Mouse (Mus musculus): ENCODE results near the gene Plxna4. TPM values are rescaled to one million over a fixed set of nuclear protein-coding genes. Genes with fewer than 3 reads are reported as not detected.

Gene Plxna4
- 0.21 to 1.9 TPM in 2 of 3 replicates, not detected in the other for total RNA-seq (2017)

- no peak; the same call in 1 of the 2 replicates for ATAC-seq (replicated peaks; ENCODE audit: insufficient number of reproducible peaks, low FRiP score, low TSS enrichment, poor library complexity, severe bottlenecking)
Observed at GRCm38 (mm10) chr6:32588056-32588671, at the start of gene Plxna4. Gene Plxna4 (minus strand): TSS chr6:32588192.

GRCm38 (mm10) chr6:32637568-32638183, 49.7 kb upstream of the Plxna4 start:
- ATAC-seq (replicated peaks; ENCODE audit: insufficient number of reproducible peaks, low FRiP score, low TSS enrichment, poor library complexity, severe bottlenecking), result no peak

- ATAC-seq (replicated peaks; ENCODE audit: insufficient number of reproducible peaks, low FRiP score, low TSS enrichment, poor library complexity, severe bottlenecking), result no peak
Observed at GRCm38 (mm10) chr6:32610712-32611111, 22.7 kb upstream of the Plxna4 start.

- ATAC-seq (replicated peaks; ENCODE audit: insufficient number of reproducible peaks, low FRiP score, low TSS enrichment, poor library complexity, severe bottlenecking), result no peak
Observed at GRCm38 (mm10) chr6:32606787-32607186, 18.8 kb upstream of the Plxna4 start.

- no peak for ATAC-seq (replicated peaks; ENCODE audit: insufficient number of reproducible peaks, low FRiP score, low TSS enrichment, poor library complexity, severe bottlenecking)
Observed at GRCm38 (mm10) chr6:32605581-32605980, 17.6 kb upstream of the Plxna4 start.

- ATAC-seq (replicated peaks; ENCODE audit: insufficient number of reproducible peaks, low FRiP score, low TSS enrichment, poor library complexity, severe bottlenecking), result no peak
Observed at GRCm38 (mm10) chr6:32604901-32605300, 16.9 kb upstream of the Plxna4 start.

- ATAC-seq (replicated peaks; ENCODE audit: insufficient number of reproducible peaks, low FRiP score, low TSS enrichment, poor library complexity, severe bottlenecking), result no peak
Observed at GRCm38 (mm10) chr6:32602130-32602529, 14.1 kb upstream of the Plxna4 start.

- ATAC-seq (replicated peaks; ENCODE audit: insufficient number of reproducible peaks, low FRiP score, low TSS enrichment, poor library complexity, severe bottlenecking), result no peak
Observed at GRCm38 (mm10) chr6:32601306-32601705, 13.3 kb upstream of the Plxna4 start.

- no peak for ATAC-seq (replicated peaks; ENCODE audit: insufficient number of reproducible peaks, low FRiP score, low TSS enrichment, poor library complexity, severe bottlenecking)
Observed at GRCm38 (mm10) chr6:32595591-32595990, 7.6 kb upstream of the Plxna4 start.

GRCm38 (mm10) chr6:32590979-32591758, 3.2 kb upstream of the Plxna4 start:
- ATAC-seq (replicated peaks; ENCODE audit: insufficient number of reproducible peaks, low FRiP score, low TSS enrichment, poor library complexity, severe bottlenecking), result no peak

- no peak for ATAC-seq (replicated peaks; ENCODE audit: insufficient number of reproducible peaks, low FRiP score, low TSS enrichment, poor library complexity, severe bottlenecking)
Observed at GRCm38 (mm10) chr6:32589632-32590031, 1.6 kb upstream of the Plxna4 start.

GRCm38 (mm10) chr6:32587136-32588009, 619 bp downstream of the Plxna4 start:
- ATAC-seq (replicated peaks; ENCODE audit: insufficient number of reproducible peaks, low FRiP score, low TSS enrichment, poor library complexity, severe bottlenecking), result no peak

GRCm38 (mm10) chr6:32586821-32587135, 1.2 kb downstream of the Plxna4 start:
- ATAC-seq (replicated peaks; ENCODE audit: insufficient number of reproducible peaks, low FRiP score, low TSS enrichment, poor library complexity, severe bottlenecking), result no peak

GRCm38 (mm10) chr6:32586390-32586789, 1.6 kb downstream of the Plxna4 start:
- no peak for ATAC-seq (replicated peaks; ENCODE audit: insufficient number of reproducible peaks, low FRiP score, low TSS enrichment, poor library complexity, severe bottlenecking)

- no peak for ATAC-seq (replicated peaks; ENCODE audit: insufficient number of reproducible peaks, low FRiP score, low TSS enrichment, poor library complexity, severe bottlenecking)
Observed at GRCm38 (mm10) chr6:32585211-32585610, 2.8 kb downstream of the Plxna4 start.

- ATAC-seq (replicated peaks; ENCODE audit: insufficient number of reproducible peaks, low FRiP score, low TSS enrichment, poor library complexity, severe bottlenecking), result no peak
Observed at GRCm38 (mm10) chr6:32584243-32584880, 3.6 kb downstream of the Plxna4 start.

GRCm38 (mm10) chr6:32583582-32583981, 4.4 kb downstream of the Plxna4 start:
- no peak for ATAC-seq (replicated peaks; ENCODE audit: insufficient number of reproducible peaks, low FRiP score, low TSS enrichment, poor library complexity, severe bottlenecking)

- no peak for ATAC-seq (replicated peaks; ENCODE audit: insufficient number of reproducible peaks, low FRiP score, low TSS enrichment, poor library complexity, severe bottlenecking)
Observed at GRCm38 (mm10) chr6:32571485-32571884, 16.5 kb downstream of the Plxna4 start.

- no peak for ATAC-seq (replicated peaks; ENCODE audit: insufficient number of reproducible peaks, low FRiP score, low TSS enrichment, poor library complexity, severe bottlenecking)
Observed at GRCm38 (mm10) chr6:32570445-32570844, 17.5 kb downstream of the Plxna4 start.

All from monocyte, adult 5-6 weeks (primary cell).